Mouse (Mus musculus): ENCODE data around the gene Ago3. TPM values are rescaled to one million over a fixed set of nuclear protein-coding genes. Genes with fewer than 3 reads are reported as not detected.

Ago3 gene
- 12.0 and 15.7 TPM in 2 replicates for polyA plus RNA-seq (2016; fragmentation: Nextera tagmentation; extraction: Ambion mirVana)

GRCm38 (mm10) chr4:126429347-126430079, at the start of gene Ago3:
TSS of gene Ago3 (minus strand) at chr4:126429556.
- peak within 1 kb of the TSS; percentile 97 for H3K4me3 ChIP-seq
- peak within 1 kb of the TSS; percentile 89 for H3K27ac ChIP-seq
- H3K36me3 ChIP-seq (replicated peaks): peaks cover 7% of the 10 kb centered on the region; the same call in 1 of the 2 replicates
- no peaks in the 10 kb centered on the region for H3K9me3 ChIP-seq
- H3K4me1 ChIP-seq: peaks cover 20% of the 10 kb centered on the region
- peak; percentile 94 for DNase-seq (ENCODE audit: extremely low spot score, low spot score)
- under 1% methylated on average over 63 of the region's 65 CpGs for WGBS
- no peaks in the 10 kb centered on the region for H3K27me3 ChIP-seq (ENCODE audit: poor library complexity, severe bottlenecking)

GRCm38 (mm10) chr4:126473031-126473430, 43.7 kb upstream of the Ago3 start:
- H3K36me3 ChIP-seq (replicated peaks): no peaks in the 10 kb centered on the region
- WGBS: 53% methylated on average over 5 of the region's 5 CpGs
- H3K4me1 ChIP-seq: peaks cover 11% of the 10 kb centered on the region
- H3K4me3 ChIP-seq: no peak overlapping the region
- DNase-seq (ENCODE audit: extremely low spot score, low spot score): no peak
- no peaks in the 10 kb centered on the region for H3K9me3 ChIP-seq
- no peak overlapping the region for H3K27ac ChIP-seq
- H3K27me3 ChIP-seq (ENCODE audit: poor library complexity, severe bottlenecking): no peaks in the 10 kb centered on the region

GRCm38 (mm10) chr4:126469334-126469733, 40.0 kb upstream of the Ago3 start:
- Histone ChIP-seq H3K4me3 (no peak overlapping the region), H3K4me1 (peaks cover 47% of the 10 kb centered on the region), H3K9me3 (no peaks in the 10 kb centered on the region), H3K27me3 (ENCODE audit: poor library complexity, severe bottlenecking) (no peaks in the 10 kb centered on the region), H3K36me3 (replicated peaks) (no peaks in the 10 kb centered on the region), H3K27ac (no peak overlapping the region)
- no peak for DNase-seq (ENCODE audit: extremely low spot score, low spot score)
- 59% methylated on average over 1 of the region's 1 CpGs for WGBS

DNA sequence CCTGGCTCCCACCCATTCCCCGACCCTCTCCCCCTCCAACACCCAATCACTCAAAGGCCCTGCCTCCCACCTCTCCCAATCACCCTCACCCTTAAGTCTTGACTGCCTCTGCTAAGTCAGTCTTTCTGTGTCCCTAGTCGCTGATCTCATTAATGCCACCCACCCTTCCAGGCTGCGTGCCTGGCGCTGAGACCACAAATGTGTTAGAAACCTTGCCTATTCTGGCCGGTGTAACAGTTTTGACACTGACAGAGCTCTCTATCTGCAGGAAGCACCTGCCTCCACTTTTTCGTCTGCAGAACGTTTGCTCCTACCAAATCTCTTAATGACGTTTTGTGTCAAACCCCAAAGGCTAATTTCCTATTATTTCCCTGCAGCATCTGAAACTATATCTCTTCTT, 39.6 kb upstream of the Ago3 start:
- DNase-seq (ENCODE audit: extremely low spot score, low spot score): no peak
- Histone ChIP-seq H3K27me3 (ENCODE audit: poor library complexity, severe bottlenecking) (no peaks in the 10 kb centered on the region), H3K36me3 (replicated peaks) (no peaks in the 10 kb centered on the region), H3K4me1 (peaks cover 51% of the 10 kb centered on the region), H3K4me3 (peak overlapping the region; percentile 95), H3K27ac (peak overlapping the region; percentile 99), H3K9me3 (no peaks in the 10 kb centered on the region)
- WGBS: 11% methylated on average over 8 of the region's 8 CpGs

- DNase-seq (ENCODE audit: extremely low spot score, low spot score): peak; percentile 95
- peak within 1 kb of the TSS; percentile 95 for H3K4me3 ChIP-seq
- H3K27ac ChIP-seq: peak within 1 kb of the TSS; percentile 99
- no peaks in the 10 kb centered on the region for H3K36me3 ChIP-seq (replicated peaks)
- no peaks in the 10 kb centered on the region for H3K27me3 ChIP-seq (ENCODE audit: poor library complexity, severe bottlenecking)
- under 1% methylated on average over 55 of the region's 55 CpGs for WGBS
- peaks cover 56% of the 10 kb centered on the region for H3K4me1 ChIP-seq
- no peaks in the 10 kb centered on the region for H3K9me3 ChIP-seq
Observed at GRCm38 (mm10) chr4:126468285-126468901, 39.0 kb upstream of the Ago3 start, which contains the start of gene Ago1. TSS of gene Ago1 (minus strand) at chr4:126468583.

GRCm38 (mm10) chr4:126467721-126468284, 38.4 kb upstream of the Ago3 start:
- DNase-seq (ENCODE audit: extremely low spot score, low spot score): peak; percentile 88
- Histone ChIP-seq H3K4me1 (peaks cover 59% of the 10 kb centered on the region), H3K4me3 (peak overlapping the region; percentile 95), H3K27me3 (ENCODE audit: poor library complexity, severe bottlenecking) (no peaks in the 10 kb centered on the region), H3K27ac (peak overlapping the region; percentile 99), H3K36me3 (replicated peaks) (no peaks in the 10 kb centered on the region; the same call in 1 of the 2 replicates), H3K9me3 (no peaks in the 10 kb centered on the region)
- 2% methylated on average over 24 of the region's 25 CpGs for WGBS

DNA sequence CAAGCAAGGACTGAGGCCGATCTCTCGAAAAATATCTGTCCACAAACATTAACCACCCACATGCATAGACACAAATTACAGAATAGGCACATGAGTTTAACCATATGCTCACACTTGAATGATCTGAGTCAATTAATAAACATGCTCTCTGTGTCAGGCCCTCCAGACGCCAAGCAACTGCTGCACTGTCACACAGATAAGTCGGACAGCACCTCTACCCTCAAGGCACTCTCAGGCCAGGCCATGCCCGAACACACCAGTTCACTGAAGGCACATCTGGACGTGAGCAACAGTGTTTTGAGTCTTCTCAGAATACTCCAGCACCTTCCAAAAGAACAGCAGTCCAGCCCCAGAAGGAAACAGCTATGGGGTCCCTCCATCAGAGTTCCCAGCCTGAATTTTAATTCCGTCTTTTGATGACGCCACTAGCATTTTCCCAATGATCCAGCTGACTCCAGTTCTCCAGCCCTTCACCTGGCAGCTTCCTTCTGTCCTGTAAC, 36.9 kb upstream of the Ago3 start:
- peak overlapping the region; percentile 95 for H3K4me3 ChIP-seq
- peaks cover 7% of the 10 kb centered on the region for H3K36me3 ChIP-seq (replicated peaks)
- no peaks in the 10 kb centered on the region for H3K27me3 ChIP-seq (ENCODE audit: poor library complexity, severe bottlenecking)
- no peak for DNase-seq (ENCODE audit: extremely low spot score, low spot score)
- peak overlapping the region; percentile 99 for H3K27ac ChIP-seq
- 17% methylated on average over 8 of the region's 8 CpGs for WGBS
- H3K9me3 ChIP-seq: no peaks in the 10 kb centered on the region
- H3K4me1 ChIP-seq: peaks cover 70% of the 10 kb centered on the region

GRCm38 (mm10) chr4:126465843-126466242, 36.5 kb upstream of the Ago3 start:
- Histone ChIP-seq H3K27me3 (ENCODE audit: poor library complexity, severe bottlenecking) (no peaks in the 10 kb centered on the region), H3K4me1 (peaks cover 70% of the 10 kb centered on the region), H3K27ac (peak overlapping the region; percentile 99), H3K9me3 (no peaks in the 10 kb centered on the region), H3K36me3 (replicated peaks) (peaks cover 10% of the 10 kb centered on the region), H3K4me3 (peak overlapping the region; percentile 95)
- DNase-seq (ENCODE audit: extremely low spot score, low spot score): peak; percentile 85
- 2% methylated on average over 8 of the region's 8 CpGs for WGBS

- Histone ChIP-seq H3K4me1 (peaks cover 70% of the 10 kb centered on the region), H3K36me3 (replicated peaks) (peaks cover 20% of the 10 kb centered on the region), H3K27me3 (ENCODE audit: poor library complexity, severe bottlenecking) (no peaks in the 10 kb centered on the region), H3K4me3 (peak overlapping the region; percentile 95), H3K9me3 (no peaks in the 10 kb centered on the region), H3K27ac (peak overlapping the region; percentile 99)
- peak; percentile 26 for DNase-seq (ENCODE audit: extremely low spot score, low spot score)
- WGBS: 8% methylated on average over 2 of the region's 2 CpGs
Observed at GRCm38 (mm10) chr4:126464892-126465235, 35.5 kb upstream of the Ago3 start.

GRCm38 (mm10) chr4:126464189-126464891, 35.0 kb upstream of the Ago3 start:
- Histone ChIP-seq H3K4me3 (peak overlapping the region; percentile 95), H3K4me1 (peaks cover 70% of the 10 kb centered on the region), H3K36me3 (replicated peaks) (peaks cover 25% of the 10 kb centered on the region), H3K9me3 (no peaks in the 10 kb centered on the region), H3K27ac (peak overlapping the region; percentile 99), H3K27me3 (ENCODE audit: poor library complexity, severe bottlenecking) (no peaks in the 10 kb centered on the region)
- no peak for DNase-seq (ENCODE audit: extremely low spot score, low spot score)
- WGBS: 28% methylated on average over 4 of the region's 4 CpGs

DNA sequence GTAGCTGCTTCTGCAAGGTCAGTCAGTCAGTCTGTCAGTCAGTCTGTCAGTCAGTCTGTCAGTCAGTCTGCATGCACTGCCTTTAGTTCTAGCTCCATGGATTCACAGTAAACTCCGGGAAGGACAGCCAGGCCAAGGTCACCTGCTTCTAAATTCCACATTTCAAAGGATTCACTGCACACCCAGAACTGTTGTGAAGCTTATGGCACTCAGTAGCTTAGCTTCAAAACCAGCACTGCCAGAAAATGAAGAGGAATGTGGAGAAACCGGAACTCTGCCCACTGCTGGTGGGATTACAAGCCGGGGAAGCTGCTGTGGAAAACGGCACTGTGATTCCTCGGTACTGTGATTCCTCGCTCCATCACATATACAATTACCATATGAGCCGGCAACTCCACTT, 26.1 kb upstream of the Ago3 start:
- DNase-seq (ENCODE audit: extremely low spot score, low spot score): no peak
- no peaks in the 10 kb centered on the region for H3K4me1 ChIP-seq
- H3K9me3 ChIP-seq: no peaks in the 10 kb centered on the region
- H3K36me3 ChIP-seq (replicated peaks): peaks cover 100% of the 10 kb centered on the region
- no peak overlapping the region for H3K4me3 ChIP-seq
- no peaks in the 10 kb centered on the region for H3K27me3 ChIP-seq (ENCODE audit: poor library complexity, severe bottlenecking)
- H3K27ac ChIP-seq: no peak overlapping the region
- 91% methylated on average over 7 of the region's 7 CpGs for whole genome bisulfite sequencing

- H3K9me3 ChIP-seq: no peaks in the 10 kb centered on the region
- no peak overlapping the region for H3K4me3 ChIP-seq
- H3K4me1 ChIP-seq: no peaks in the 10 kb centered on the region
- H3K27ac ChIP-seq: no peak overlapping the region
- DNase-seq (ENCODE audit: extremely low spot score, low spot score): no peak
- 98% methylated on average over 5 of the region's 5 CpGs for WGBS
- H3K36me3 ChIP-seq (replicated peaks): peaks cover 100% of the 10 kb centered on the region
- H3K27me3 ChIP-seq (ENCODE audit: poor library complexity, severe bottlenecking): no peaks in the 10 kb centered on the region
Observed at GRCm38 (mm10) chr4:126454547-126455254, 25.3 kb upstream of the Ago3 start.
